Mouse (Mus musculus): Measurements from ENCODE around the gene Sh3bp4. TPM values are rescaled to one million over a fixed set of nuclear protein-coding genes. Genes with fewer than 3 reads are reported as not detected.

Gene Sh3bp4
- polyA plus RNA-seq, 1 experiment from 2014 or later: 28.7 TPM

- Histone ChIP-seq H3K9ac (no peak overlapping the region), H3K9me3 (replicated peaks) (no peaks in the 10 kb centered on the region), H3K4me2 (no peak overlapping the region), H3K27me3 (no peaks in the 10 kb centered on the region), H3K27ac (no peak overlapping the region), H3K4me3 (replicated peaks) (no peak overlapping the region), H3K36me3 (no peaks in the 10 kb centered on the region), H3K4me1 (peaks cover 7% of the 10 kb centered on the region)
- ATAC-seq (replicated peaks; ENCODE audit: low FRiP score): peak; percentile 65; the same call in 1 of the 2 replicates
- 46% methylated on average over 12 of the region's 12 CpGs for WGBS
Measured at GRCm38 (mm10) chr1:89195827-89196712, 125.9 kb downstream of the Sh3bp4 start.
